Mouse (Mus musculus) heart, embryonic 12.5 days (tissue): ENCODE measurements around the gene Slc2a5. TPM values are rescaled to one million over a fixed set of nuclear protein-coding genes. Genes with fewer than 3 reads are reported as not detected.

Experiments used
- ATAC-seq: fragments of 200-750 bp; cut with Nextera tagmentation; 2 replicates; pipeline ENCODE4 v1.8.0; 2017; ENCODE audit warnings: moderate TSS enrichment, moderate library complexity; ENCODE audit not compliant: insufficient number of reproducible peaks, low FRiP score
- H3K27ac ChIP-seq: fragments of 300-500 bp; sonication (generic); 2 replicates; pipeline ENCODE4 v1.5.1; 2016; ENCODE audit warnings: mild to moderate bottlenecking, moderate library complexity; ENCODE audit not compliant: poor library complexity, severe bottlenecking
- H3K27me3 ChIP-seq: fragments of 300-500 bp; sonication (generic); replicated peaks from 2 replicates; pipeline ENCODE4 v1.6.1; 2016; ENCODE audit warnings: mild to moderate bottlenecking, moderate library complexity
- H3K36me3 ChIP-seq: fragments of 300-500 bp; sonication (generic); 2 replicates; pipeline ENCODE4 v1.6.1; 2016; ENCODE audit warnings: mild to moderate bottlenecking, moderate library complexity
- H3K4me1 ChIP-seq: fragments of 300-500 bp; sonication (generic); replicated peaks from 2 replicates; pipeline ENCODE4 v1.6.1; 2016; ENCODE audit warnings: mild to moderate bottlenecking
- H3K4me2 ChIP-seq: fragments of 300-500 bp; sonication (generic); 2 replicates; pipeline ENCODE4 v1.6.1; 2016; ENCODE audit warnings: mild to moderate bottlenecking, moderate library complexity
- H3K4me3 ChIP-seq: fragments of 300-500 bp; sonication (generic); 2 replicates; pipeline ENCODE4 v1.5.1; 2016; ENCODE audit warnings: mild to moderate bottlenecking
- H3K9ac ChIP-seq: fragments of 300-500 bp; sonication (generic); 2 replicates; pipeline ENCODE4 v1.6.1; 2016; ENCODE audit warnings: mild to moderate bottlenecking, moderate library complexity
- H3K9me3 ChIP-seq: fragments of 300-500 bp; sonication (generic); replicated peaks from 2 replicates; pipeline ENCODE4 v1.6.1; 2016; ENCODE audit warnings: mild to moderate bottlenecking, moderate library complexity
- WGBS: fragments of 180-500 bp; shearing (Covaris S2); methylation state at CpG from one replicate; pipeline ENCODE4 v1.1.7; 2016; 5-methylcytosine and 5-hydroxymethylcytosine counted together
- polyA plus RNA-seq: library from polyadenylated mRNA; unstranded; fragments of >200 nt; fragmentation: Nextera tagmentation; extraction: Ambion mirVana; gene quantifications from 2 replicates; pipeline ENCODE4 v1.2.1, GENCODE M21; 2016

Slc2a5 gene
- polyA plus RNA-seq, 1 experiment from 2014 or later: 1.2 TPM

DNA sequence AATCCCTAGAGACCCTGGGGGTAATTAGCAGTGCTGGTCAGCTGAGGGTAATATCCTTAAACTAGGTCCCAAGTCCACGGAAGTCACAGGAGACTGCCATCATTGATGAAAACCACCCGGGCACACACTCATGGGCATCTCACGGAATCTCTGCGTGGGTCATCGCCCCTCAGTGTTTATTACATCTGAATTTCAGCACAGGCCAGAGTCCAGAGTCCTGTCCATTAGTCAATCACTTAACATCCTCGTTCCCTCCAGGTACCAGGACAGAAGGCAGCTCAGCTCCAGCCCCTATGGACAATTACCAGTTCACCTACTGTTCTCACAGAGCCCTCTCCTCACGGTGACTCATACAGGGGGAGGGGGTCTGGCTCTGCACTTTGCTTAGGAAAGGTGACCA, 16.3 kb upstream of the Slc2a5 start:
- H3K36me3 ChIP-seq: peaks cover 6% of the 10 kb centered on the region; the same call in 1 of the 2 replicates
- H3K9me3 ChIP-seq: no peaks in the 10 kb centered on the region
- no peak overlapping the region for H3K4me2 ChIP-seq
- H3K9ac ChIP-seq: no peak overlapping the region
- H3K4me1 ChIP-seq: peaks cover 13% of the 10 kb centered on the region
- no peak overlapping the region for H3K27ac ChIP-seq
- no peak overlapping the region for H3K4me3 ChIP-seq
- no peak for ATAC-seq
- WGBS: 86% methylated on average over 7 of the region's 7 CpGs
- peaks cover 28% of the 10 kb centered on the region for H3K27me3 ChIP-seq

DNA sequence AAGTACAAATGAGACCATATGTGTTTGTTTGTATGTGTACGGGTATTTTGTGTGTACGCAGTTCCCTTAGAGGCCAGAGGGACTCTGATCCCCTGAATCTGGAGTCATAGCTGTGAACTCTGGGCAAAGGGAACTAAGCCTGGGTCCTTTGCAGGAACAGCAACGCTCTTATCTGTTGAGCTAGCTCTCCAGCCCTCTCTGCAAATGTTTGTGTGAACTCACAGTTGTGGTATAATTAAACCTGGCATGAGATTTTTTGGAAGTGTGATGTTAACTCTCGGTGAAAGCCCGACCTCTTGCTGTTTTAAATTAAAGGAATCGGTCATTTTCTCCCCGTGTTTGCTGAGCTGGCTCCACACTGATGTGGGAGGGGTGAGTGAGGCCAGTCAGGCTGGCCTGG, 13.4 kb upstream of the Slc2a5 start:
- WGBS: 27% methylated on average over 7 of the region's 7 CpGs

DNA sequence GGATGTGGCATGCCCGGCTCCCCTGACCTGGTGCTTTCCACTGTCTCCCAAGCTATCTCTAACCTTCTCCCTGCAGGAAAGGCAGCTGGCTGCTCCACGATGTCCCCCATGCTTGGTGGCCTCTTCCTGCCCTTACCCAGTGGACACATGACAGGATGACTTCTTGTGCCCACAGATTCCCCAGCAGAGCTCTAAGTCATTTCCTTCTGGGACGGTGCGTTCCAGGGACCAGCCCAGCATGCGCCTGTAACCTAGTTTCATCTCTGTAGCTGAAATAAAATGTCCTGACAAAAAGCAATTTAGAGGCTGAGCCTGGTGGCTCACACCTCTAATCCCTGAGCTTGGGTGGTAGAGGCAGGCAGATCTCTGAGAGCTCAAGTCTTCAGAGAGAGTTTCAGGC, 12.4 kb upstream of the Slc2a5 start:
- H3K27ac ChIP-seq: no peak overlapping the region
- no peak overlapping the region for H3K4me2 ChIP-seq
- no peaks in the 10 kb centered on the region for H3K9me3 ChIP-seq
- 56% methylated on average over 5 of the region's 5 CpGs for WGBS
- H3K36me3 ChIP-seq: peaks cover 6% of the 10 kb centered on the region; the same call in 1 of the 2 replicates
- no peak for ATAC-seq
- peaks cover 15% of the 10 kb centered on the region for H3K4me1 ChIP-seq
- 0 out of 2 replicates have a peak, but pooled peaks cover 2% of the 10 kb centered on the region for H3K27me3 ChIP-seq
- H3K4me3 ChIP-seq: no peak overlapping the region
- no peak overlapping the region for H3K9ac ChIP-seq

More for the DNA sequence above, 13.4 kb upstream of the Slc2a5 start:
- H3K4me2 ChIP-seq: no peak overlapping the region
- H3K27ac ChIP-seq: no peak overlapping the region
- ATAC-seq: no peak
- no peaks in the 10 kb centered on the region for H3K9me3 ChIP-seq
- H3K36me3 ChIP-seq: peaks cover 6% of the 10 kb centered on the region; the same call in 1 of the 2 replicates
- no peak overlapping the region for H3K9ac ChIP-seq
- peaks cover 13% of the 10 kb centered on the region for H3K4me1 ChIP-seq
- no peak overlapping the region for H3K4me3 ChIP-seq
- peaks cover 12% of the 10 kb centered on the region; the same call in 1 of the 2 replicates for H3K27me3 ChIP-seq

DNA sequence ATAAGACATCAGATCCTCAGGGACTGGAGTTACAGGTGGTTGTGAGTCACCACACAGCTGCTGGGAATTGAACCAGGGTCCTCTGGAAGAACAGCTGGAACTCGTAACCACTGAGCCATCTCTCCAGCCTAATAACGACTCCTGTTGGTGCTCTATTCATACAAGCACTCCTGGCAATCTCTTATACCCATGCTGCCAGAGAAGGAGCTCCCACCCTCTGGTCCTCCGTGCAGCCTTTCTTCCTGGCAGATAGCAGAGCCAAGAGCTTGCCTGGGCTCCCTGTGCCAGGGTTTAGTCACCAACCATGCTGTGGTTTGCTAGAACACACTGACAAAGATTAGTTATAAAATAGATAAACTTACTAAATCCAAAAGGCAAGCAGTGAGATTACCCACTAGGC, 9.4 kb upstream of the Slc2a5 start:
- 67% methylated on average over 3 of the region's 3 CpGs for WGBS
- Histone ChIP-seq H3K9me3 (no peaks in the 10 kb centered on the region), H3K27me3 (no peaks in the 10 kb centered on the region)

DNA sequence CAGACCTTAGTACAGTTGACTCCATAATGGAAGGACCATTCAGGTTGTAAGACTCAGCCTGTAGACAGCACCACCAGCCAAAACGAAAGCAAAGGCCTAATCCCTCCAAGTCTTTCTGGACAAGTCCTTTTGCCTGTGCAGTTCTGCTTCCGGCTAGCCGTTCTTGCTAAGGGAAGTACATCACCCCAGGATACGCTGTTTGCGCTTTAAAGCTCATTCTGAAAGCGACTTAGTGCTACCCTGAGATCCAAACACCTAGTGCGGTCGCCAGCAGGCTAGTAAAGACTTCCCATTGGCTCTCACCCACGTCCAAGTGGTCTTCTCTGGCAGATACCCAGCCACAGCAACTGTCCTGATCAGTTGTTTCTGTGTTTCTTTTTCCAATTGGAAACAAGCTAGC, 8.7 kb upstream of the Slc2a5 start:
- Histone ChIP-seq H3K4me1 (peaks cover 19% of the 10 kb centered on the region), H3K9ac (no peak overlapping the region), H3K4me3 (no peak overlapping the region), H3K27ac (no peak overlapping the region), H3K27me3 (no peaks in the 10 kb centered on the region), H3K36me3 (no peaks in the 10 kb centered on the region), H3K4me2 (no peak overlapping the region), H3K9me3 (no peaks in the 10 kb centered on the region)
- WGBS: 79% methylated on average over 9 of the region's 9 CpGs
- no peak for ATAC-seq

More for the DNA sequence above, 9.4 kb upstream of the Slc2a5 start:
- Histone ChIP-seq H3K4me1 (peaks cover 20% of the 10 kb centered on the region), H3K4me2 (no peak overlapping the region), H3K27ac (no peak overlapping the region), H3K36me3 (no peaks in the 10 kb centered on the region), H3K9ac (no peak overlapping the region), H3K4me3 (no peak overlapping the region)
- ATAC-seq: no peak

DNA sequence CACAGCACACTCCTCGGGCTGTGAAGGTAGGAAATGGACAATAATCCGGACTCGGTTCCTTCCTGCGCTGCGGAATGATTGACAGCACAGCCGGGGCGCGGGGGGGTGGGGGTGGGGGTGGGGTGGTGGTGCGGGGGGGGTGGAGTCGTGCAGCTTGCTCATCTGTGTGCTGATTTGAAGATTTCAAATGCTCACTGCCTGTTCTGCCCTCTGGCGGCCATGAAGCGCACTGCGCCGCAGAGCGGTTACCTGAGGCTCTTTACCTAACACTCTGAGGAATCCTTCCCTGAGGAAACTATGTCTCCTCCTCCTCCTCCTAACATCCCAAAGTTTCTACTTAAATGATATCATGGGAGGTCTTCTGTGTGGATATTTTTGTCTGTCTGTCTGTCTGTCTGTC, 6.2 kb upstream of the Slc2a5 start:
- no peaks in the 10 kb centered on the region for H3K36me3 ChIP-seq
- H3K4me1 ChIP-seq: peaks cover 8% of the 10 kb centered on the region
- peak overlapping the region; percentile 41 for H3K4me2 ChIP-seq
- no peak overlapping the region for H3K9ac ChIP-seq
- no peak for ATAC-seq
- H3K27me3 ChIP-seq: no peaks in the 10 kb centered on the region
- no peaks in the 10 kb centered on the region for H3K9me3 ChIP-seq
- no peak overlapping the region for H3K27ac ChIP-seq
- 8% methylated on average over 15 of the region's 15 CpGs for WGBS
- H3K4me3 ChIP-seq: no peak overlapping the region

DNA sequence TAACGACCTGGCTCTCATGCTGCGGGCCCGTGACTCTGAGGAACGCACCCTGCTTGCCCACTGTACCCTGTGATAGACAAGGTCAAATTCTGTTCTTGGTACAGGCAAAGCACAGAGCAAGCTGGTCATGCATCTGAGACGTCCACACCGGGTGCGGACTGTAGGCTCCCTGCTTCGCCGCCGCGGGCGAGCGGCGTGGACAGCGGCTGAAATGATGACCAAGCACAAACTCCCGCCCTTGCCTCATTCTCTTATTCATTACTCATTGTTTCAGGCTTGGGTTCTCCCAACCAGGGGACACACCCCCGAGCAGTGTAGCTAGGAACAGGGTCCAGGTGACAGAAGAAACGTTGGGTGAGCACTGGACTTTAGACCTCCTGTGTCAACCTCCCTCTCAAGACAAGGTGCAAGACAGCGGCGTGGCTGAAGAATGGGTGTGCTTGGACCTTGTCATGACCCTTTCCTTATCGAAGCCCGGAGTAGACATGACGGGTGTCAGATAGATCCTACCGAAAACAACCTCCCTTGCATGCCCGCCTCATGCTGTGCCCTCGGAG, 4.5 kb upstream of the Slc2a5 start:
- no peaks in the 10 kb centered on the region for H3K36me3 ChIP-seq
- no peak overlapping the region for H3K27ac ChIP-seq
- no peak for ATAC-seq
- no peaks in the 10 kb centered on the region for H3K9me3 ChIP-seq
- H3K27me3 ChIP-seq: no peaks in the 10 kb centered on the region
- peaks cover 13% of the 10 kb centered on the region for H3K4me1 ChIP-seq
- no peak overlapping the region for H3K9ac ChIP-seq
- H3K4me3 ChIP-seq: no peak overlapping the region
- 80% methylated on average over 26 of the region's 26 CpGs for WGBS
- no peak overlapping the region for H3K4me2 ChIP-seq

DNA sequence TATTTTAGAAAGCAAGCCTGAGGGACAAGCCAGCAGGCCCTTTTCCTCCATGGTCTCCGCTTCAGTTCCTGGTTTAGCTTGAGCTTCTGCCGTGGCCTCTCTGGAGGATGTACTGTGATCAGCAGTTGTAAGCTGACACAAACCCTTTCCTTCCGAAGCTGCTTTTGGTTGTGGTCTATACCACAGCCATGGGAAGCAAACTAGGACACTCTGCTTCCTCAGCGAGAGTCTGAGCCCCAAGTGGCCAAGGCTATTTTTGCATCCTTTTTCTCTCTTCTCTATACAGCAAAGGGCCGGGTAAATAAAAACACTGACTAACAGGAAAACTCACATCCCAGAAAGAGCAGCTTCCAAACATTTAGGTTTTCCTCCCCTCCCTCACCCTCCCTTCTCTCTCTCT, 1.8 kb upstream of the Slc2a5 start:
- Histone ChIP-seq H3K36me3 (no peaks in the 10 kb centered on the region), H3K4me2 (no peak overlapping the region), H3K27ac (no peak overlapping the region), H3K9ac (no peak overlapping the region), H3K4me1 (peaks cover 17% of the 10 kb centered on the region), H3K27me3 (no peaks in the 10 kb centered on the region), H3K9me3 (no peaks in the 10 kb centered on the region), H3K4me3 (no peak overlapping the region)
- no peak for ATAC-seq
- 38% methylated on average over 5 of the region's 5 CpGs for WGBS

DNA sequence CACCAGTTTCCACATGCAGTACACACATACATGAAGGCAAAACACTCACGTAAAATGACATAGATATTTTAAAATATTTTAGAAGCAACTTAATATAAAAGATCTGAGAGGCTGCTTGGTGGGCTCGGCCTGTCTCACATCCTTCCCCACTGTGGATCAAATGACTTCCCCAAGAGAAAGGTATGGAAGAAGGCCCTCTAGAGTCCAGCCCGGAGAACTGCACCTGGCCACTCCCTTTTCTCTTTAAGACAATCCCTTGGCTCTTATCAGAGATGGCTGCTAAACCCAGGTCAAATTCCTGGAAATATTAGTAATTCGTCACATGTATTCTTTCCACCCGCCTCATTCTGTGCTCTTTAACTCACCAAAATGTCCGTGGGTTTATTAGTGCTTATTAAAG, 920 bp upstream of the Slc2a5 start:
- Histone ChIP-seq H3K36me3 (no peaks in the 10 kb centered on the region), H3K27me3 (no peaks in the 10 kb centered on the region), H3K4me1 (peaks cover 19% of the 10 kb centered on the region), H3K9me3 (no peaks in the 10 kb centered on the region), H3K4me3 (no peak overlapping the region), H3K27ac (no peak overlapping the region), H3K4me2 (no peak overlapping the region), H3K9ac (no peak overlapping the region)
- 63% methylated on average over 6 of the region's 6 CpGs for WGBS
- ATAC-seq: no peak

DNA sequence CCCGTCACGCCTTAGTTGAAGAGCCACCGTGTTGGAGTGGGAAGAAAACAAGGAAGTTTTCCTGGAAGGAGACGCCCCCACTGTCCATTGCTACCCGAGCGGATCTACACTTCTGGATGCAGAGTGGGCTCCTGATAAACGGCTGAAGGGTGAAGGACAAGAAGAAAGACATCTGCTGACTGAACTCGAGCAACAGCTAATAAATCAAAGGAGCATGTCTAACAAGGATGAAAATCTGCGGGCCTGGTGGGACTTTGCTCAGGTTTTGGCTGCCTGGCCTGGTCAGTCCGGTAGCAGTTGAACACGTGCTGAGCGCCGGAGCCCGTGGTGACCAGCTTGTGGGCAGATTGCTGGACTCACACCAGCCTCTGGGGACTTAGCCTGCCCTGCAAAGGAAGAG, 557 bp downstream of the Slc2a5 start:
- no peaks in the 10 kb centered on the region for H3K27me3 ChIP-seq
- H3K36me3 ChIP-seq: no peaks in the 10 kb centered on the region
- H3K27ac ChIP-seq: no peak overlapping the region
- WGBS: 56% methylated on average over 14 of the region's 14 CpGs
- no peak overlapping the region; the same call in 1 of the 2 replicates for H3K4me3 ChIP-seq
- no peak overlapping the region for H3K9ac ChIP-seq
- H3K4me2 ChIP-seq: peak overlapping the region; percentile 56
- ATAC-seq: no peak
- no peaks in the 10 kb centered on the region for H3K9me3 ChIP-seq
- peaks cover 19% of the 10 kb centered on the region for H3K4me1 ChIP-seq

DNA sequence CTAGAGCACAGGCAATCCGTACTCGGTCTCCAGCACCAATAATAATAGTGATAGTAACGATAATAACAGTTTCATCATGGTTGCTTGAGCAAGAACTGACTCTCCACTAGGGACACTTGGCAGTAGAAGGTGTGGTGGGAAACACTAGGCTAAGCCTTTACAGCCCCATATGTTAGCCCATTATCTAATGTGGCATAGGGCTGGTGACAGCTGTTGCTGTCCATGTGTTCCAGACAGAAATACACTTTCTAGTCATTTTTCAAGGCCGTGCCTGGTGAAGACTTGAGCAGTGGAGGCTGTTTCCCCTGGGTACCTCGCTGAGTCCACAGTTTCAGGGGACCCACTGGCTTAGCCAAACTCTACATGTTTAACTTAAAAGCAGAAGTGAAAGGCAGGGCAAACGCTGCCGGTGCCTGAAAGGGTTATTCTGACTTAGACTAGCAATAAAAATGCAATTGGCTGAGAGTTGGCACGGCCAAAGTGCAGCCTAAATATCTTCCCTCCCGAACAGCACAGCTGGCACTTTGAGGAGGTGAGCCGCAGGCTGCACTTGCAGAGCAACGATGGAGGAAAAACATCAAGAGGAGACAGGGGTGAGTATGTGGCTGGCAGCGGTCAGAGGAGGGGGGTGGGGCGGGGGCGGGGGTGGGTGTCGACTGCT, 1.2 kb downstream of the Slc2a5 start:
- ATAC-seq: no peak
- no peak overlapping the region for H3K27ac ChIP-seq
- peaks cover 19% of the 10 kb centered on the region for H3K4me1 ChIP-seq
- no peaks in the 10 kb centered on the region for H3K9me3 ChIP-seq
- H3K9ac ChIP-seq: no peak overlapping the region
- H3K4me2 ChIP-seq: no peak overlapping the region
- H3K4me3 ChIP-seq: no peak overlapping the region
- WGBS: 46% methylated on average over 13 of the region's 15 CpGs
- H3K36me3 ChIP-seq: no peaks in the 10 kb centered on the region
- no peaks in the 10 kb centered on the region for H3K27me3 ChIP-seq

DNA sequence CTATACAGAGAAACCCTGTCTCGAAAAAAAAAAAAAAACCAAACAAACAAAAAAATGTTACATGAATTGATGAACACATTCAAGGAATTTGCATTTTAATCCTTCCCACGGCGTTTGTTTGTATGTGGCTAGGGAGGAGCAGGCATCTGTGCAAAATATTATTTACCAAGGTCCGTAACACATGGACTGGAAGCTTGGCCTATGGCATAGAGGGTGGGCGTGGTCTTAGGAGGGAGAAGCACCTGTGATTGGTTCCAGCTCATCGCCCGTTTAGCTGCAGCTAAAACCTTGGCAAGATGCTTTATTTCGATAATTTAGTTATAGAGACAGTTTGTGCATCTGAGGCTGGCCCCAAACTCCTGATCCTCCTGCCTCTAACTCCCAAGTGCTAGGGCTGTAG, 2.3 kb downstream of the Slc2a5 start:
- no peak for ATAC-seq
- WGBS: 67% methylated on average over 8 of the region's 8 CpGs
- Histone ChIP-seq H3K9ac (no peak overlapping the region), H3K27ac (no peak overlapping the region), H3K9me3 (no peaks in the 10 kb centered on the region), H3K4me2 (no peak overlapping the region), H3K27me3 (no peaks in the 10 kb centered on the region; the same call in 1 of the 2 replicates), H3K4me1 (peaks cover 19% of the 10 kb centered on the region), H3K4me3 (no peak overlapping the region), H3K36me3 (no peaks in the 10 kb centered on the region)
